Mouse (Mus musculus) liver, adult (tissue): ENCODE results near the gene Vinac1.

ENCODE experiments used
- GATA4 ChIP-seq: IDR thresholded peaks from 2 replicates; pipeline ENCODE4 v1.6.1; 2014; ENCODE audit warnings: mild to moderate bottlenecking, low read length; ENCODE audit not compliant: insufficient replicate concordance

Gene Vinac1

GRCm38 (mm10) chr2:129052451-129052983, 4.5 kb upstream of the Vinac1 start:
- TF ChIP-seq GATA4, result no peak

GRCm38 (mm10) chr2:129046846-129047196, 1.2 kb downstream of the Vinac1 start:
- TF ChIP-seq GATA4, result no peak

- TF ChIP-seq GATA4, result no peak
Measured at GRCm38 (mm10) chr2:129046172-129046845, 1.7 kb downstream of the Vinac1 start.

GRCm38 (mm10) chr2:129040567-129040966, 7.4 kb downstream of the Vinac1 start:
- TF ChIP-seq GATA4, result no peak

GRCm38 (mm10) chr2:129038937-129039631, 8.9 kb downstream of the Vinac1 start:
- no peak for TF ChIP-seq GATA4

- no peak for TF ChIP-seq GATA4
Measured at GRCm38 (mm10) chr2:129038426-129038936, 9.5 kb downstream of the Vinac1 start.

- no peak for TF ChIP-seq GATA4
Measured at GRCm38 (mm10) chr2:129035381-129035780, 12.6 kb downstream of the Vinac1 start.

GRCm38 (mm10) chr2:129024820-129025219, 23.2 kb downstream of the Vinac1 start:
- TF ChIP-seq GATA4, result no peak

- no peak for TF ChIP-seq GATA4
Measured at GRCm38 (mm10) chr2:129020106-129020505, 27.9 kb downstream of the Vinac1 start.

GRCm38 (mm10) chr2:129006194-129006749, 41.7 kb downstream of the Vinac1 start:
- no peak for TF ChIP-seq GATA4

GRCm38 (mm10) chr2:129004872-129005271, 43.1 kb downstream of the Vinac1 start:
- TF ChIP-seq GATA4, result no peak

- TF ChIP-seq GATA4, result no peak
Measured at GRCm38 (mm10) chr2:128984746-128985145, 63.2 kb downstream of the Vinac1 start.

- no peak for TF ChIP-seq GATA4
Measured at GRCm38 (mm10) chr2:128975572-128975971, 72.4 kb downstream of the Vinac1 start.
